Mouse (Mus musculus): ENCODE data around the gene Mybl2. TPM values are rescaled to one million over a fixed set of nuclear protein-coding genes. Genes with fewer than 3 reads are reported as not detected.

The Mybl2 gene
- polyA plus RNA-seq, 1 experiment from 2014 or later, result 1.9 TPM

DNA sequence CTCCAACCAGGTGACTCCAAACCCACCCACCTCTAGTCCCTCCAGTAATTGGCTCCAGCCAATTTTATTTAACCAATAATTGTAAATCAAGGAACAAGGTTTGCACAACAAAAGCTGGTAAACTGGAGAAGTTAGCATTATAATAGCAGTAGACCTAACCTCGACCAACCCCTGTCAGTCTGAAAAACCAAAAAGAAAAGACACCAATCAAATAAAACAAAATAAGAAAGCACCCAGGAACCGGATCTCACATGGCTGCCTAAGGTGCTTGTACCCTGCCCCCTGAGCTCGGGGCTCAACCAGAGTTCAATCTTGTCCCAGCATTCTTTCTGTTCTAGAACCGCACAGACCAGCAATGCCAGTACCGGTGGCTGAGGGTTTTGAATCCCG lies 7.6 kb downstream of the Mybl2 start:
- WGBS, result 75% methylated on average over 6 of the region's 6 CpGs
- Histone ChIP-seq H3K27ac (ENCODE audit: low read length) (no peak overlapping the region), H3K9me3 (replicated peaks; ENCODE audit: control insufficient read depth, low read length, poor library complexity, severe bottlenecking) (no peaks in the 10 kb centered on the region), H3K9ac (ENCODE audit: low read depth, low read length) (no peak overlapping the region), H3K4me1 (ENCODE audit: control insufficient read depth, insufficient read depth, low read length) (no peaks in the 10 kb centered on the region), H3K36me3 (ENCODE audit: control insufficient read depth, insufficient read depth, low read length) (no peaks in the 10 kb centered on the region), H3K4me3 (ENCODE audit: low read depth, low read length) (no peak overlapping the region), H3K27me3 (ENCODE audit: control insufficient read depth, insufficient read depth, low read depth, low read length) (no peaks in the 10 kb centered on the region), H3K4me2 (ENCODE audit: low read length) (no peak overlapping the region)
- ATAC-seq, result no peak

DNA sequence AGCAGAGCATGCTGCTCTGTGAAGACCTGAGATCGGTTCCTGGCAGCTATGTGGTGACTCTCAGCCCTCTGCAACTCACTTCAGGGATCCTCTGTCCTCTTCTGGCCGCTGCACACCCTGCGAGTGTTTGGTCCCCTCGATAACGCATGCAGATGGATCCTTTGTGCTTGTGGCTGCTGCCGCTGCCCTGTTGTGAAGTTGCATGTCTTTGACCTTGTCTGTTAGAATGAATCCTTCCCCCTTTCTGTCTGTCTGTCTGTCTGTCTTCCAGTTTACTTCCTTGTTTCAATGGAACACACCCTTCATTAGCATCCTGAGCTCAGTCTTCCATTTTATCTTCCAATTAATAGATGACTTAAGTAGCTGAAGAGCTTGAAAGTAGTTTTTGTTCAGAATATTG lies 11.8 kb downstream of the Mybl2 start:
- Histone ChIP-seq H3K4me3 (ENCODE audit: low read depth, low read length) (no peak overlapping the region), H3K9ac (ENCODE audit: low read depth, low read length) (no peak overlapping the region), H3K27ac (ENCODE audit: low read length) (no peak overlapping the region), H3K36me3 (ENCODE audit: control insufficient read depth, insufficient read depth, low read length) (no peaks in the 10 kb centered on the region), H3K9me3 (replicated peaks; ENCODE audit: control insufficient read depth, low read length, poor library complexity, severe bottlenecking) (no peaks in the 10 kb centered on the region), H3K4me2 (ENCODE audit: low read length) (no peak overlapping the region), H3K27me3 (ENCODE audit: control insufficient read depth, insufficient read depth, low read depth, low read length) (no peaks in the 10 kb centered on the region), H3K4me1 (ENCODE audit: control insufficient read depth, insufficient read depth, low read length) (no peaks in the 10 kb centered on the region)
- no peak for ATAC-seq
- 92% methylated on average over 6 of the region's 6 CpGs for WGBS

DNA sequence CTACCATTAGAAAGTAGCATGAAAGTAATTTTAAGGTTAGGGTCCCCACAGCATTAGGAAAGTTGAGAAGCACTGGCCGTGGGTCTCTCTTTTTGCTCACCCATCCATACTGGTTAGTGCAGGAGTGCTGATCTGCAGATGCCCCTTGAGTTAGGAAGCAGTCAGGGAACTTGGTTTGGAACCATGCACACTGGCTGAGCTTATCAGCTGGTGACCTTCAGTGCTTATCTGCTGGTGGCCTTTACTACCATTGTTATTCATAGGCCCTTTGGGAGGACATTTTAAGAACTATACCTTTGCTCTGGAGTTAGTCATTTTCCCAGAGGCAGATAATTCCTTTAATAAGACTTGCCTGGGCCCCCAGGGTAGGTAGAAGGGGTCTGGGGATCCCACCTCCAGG lies 12.7 kb downstream of the Mybl2 start:
- ATAC-seq, result no peak
- Histone ChIP-seq H3K27me3 (ENCODE audit: control insufficient read depth, insufficient read depth, low read depth, low read length) (no peaks in the 10 kb centered on the region), H3K9me3 (replicated peaks; ENCODE audit: control insufficient read depth, low read length, poor library complexity, severe bottlenecking) (no peaks in the 10 kb centered on the region), H3K9ac (ENCODE audit: low read depth, low read length) (no peak overlapping the region), H3K4me3 (ENCODE audit: low read depth, low read length) (no peak overlapping the region), H3K4me2 (ENCODE audit: low read length) (no peak overlapping the region), H3K36me3 (ENCODE audit: control insufficient read depth, insufficient read depth, low read length) (no peaks in the 10 kb centered on the region), H3K27ac (ENCODE audit: low read length) (no peak overlapping the region), H3K4me1 (ENCODE audit: control insufficient read depth, insufficient read depth, low read length) (no peaks in the 10 kb centered on the region)
- 89% methylated on average over 1 of the region's 1 CpGs for WGBS

DNA sequence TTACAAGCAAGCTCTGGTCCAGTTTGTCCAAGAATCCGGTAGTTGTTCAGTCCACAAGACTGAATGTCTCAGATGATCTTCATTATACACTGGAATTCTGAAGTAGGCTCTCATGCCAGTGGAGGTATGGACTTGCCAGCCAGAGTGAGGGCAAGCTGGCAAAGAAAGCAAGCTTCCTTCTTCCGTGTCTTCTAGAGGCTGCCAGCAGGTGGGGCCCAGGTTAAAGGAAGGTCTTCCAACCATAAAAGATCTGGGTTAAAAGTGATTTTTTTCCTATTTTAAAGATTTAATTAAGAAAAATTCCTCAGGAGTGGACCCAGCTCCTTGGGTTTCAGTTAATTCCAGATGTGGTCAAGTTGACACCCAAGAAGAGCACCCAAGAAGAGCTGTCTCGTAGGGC lies 15.7 kb downstream of the Mybl2 start:
- H3K27me3 ChIP-seq (ENCODE audit: control insufficient read depth, insufficient read depth, low read depth, low read length), result no peaks in the 10 kb centered on the region
- no peak overlapping the region for H3K4me3 ChIP-seq (ENCODE audit: low read depth, low read length)
- ATAC-seq, result no peak
- 89% methylated on average over 3 of the region's 3 CpGs for WGBS
- H3K4me2 ChIP-seq (ENCODE audit: low read length), result no peak overlapping the region
- H3K36me3 ChIP-seq (ENCODE audit: control insufficient read depth, insufficient read depth, low read length), result no peaks in the 10 kb centered on the region
- H3K27ac ChIP-seq (ENCODE audit: low read length), result no peak overlapping the region
- H3K4me1 ChIP-seq (ENCODE audit: control insufficient read depth, insufficient read depth, low read length), result no peaks in the 10 kb centered on the region
- no peak overlapping the region for H3K9ac ChIP-seq (ENCODE audit: low read depth, low read length)
- H3K9me3 ChIP-seq (replicated peaks; ENCODE audit: control insufficient read depth, low read length, poor library complexity, severe bottlenecking), result no peaks in the 10 kb centered on the region

DNA sequence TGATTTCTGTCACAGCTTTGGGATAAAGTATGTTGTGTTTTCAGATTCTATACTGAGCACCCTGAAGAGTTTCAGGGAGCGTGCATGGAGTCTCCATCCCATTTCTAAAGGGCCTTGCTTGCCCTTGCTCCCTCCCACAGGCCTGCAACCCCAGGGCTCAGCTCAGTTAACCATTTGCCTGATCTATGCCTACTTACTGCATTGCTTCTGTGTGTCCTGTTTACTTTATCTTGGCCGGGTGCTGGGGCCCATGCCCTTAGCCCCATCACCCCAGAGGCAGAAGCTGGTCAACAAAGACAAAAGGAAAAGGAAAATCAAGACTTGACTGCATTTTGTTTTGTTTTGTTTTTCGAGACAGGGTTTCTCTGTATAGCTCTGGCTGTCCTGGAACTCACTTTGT lies 17.1 kb downstream of the Mybl2 start:
- WGBS, result 91% methylated on average over 3 of the region's 3 CpGs

GRCm38 (mm10) chr2:163073023-163073757 lies 18.7 kb downstream of the Mybl2 start:
- no peaks in the 10 kb centered on the region for H3K4me1 ChIP-seq (ENCODE audit: control insufficient read depth, insufficient read depth, low read length)
- H3K27ac ChIP-seq (ENCODE audit: low read length), result no peak overlapping the region
- H3K36me3 ChIP-seq (ENCODE audit: control insufficient read depth, insufficient read depth, low read length), result no peaks in the 10 kb centered on the region
- H3K4me2 ChIP-seq (ENCODE audit: low read length), result no peak overlapping the region
- no peak for ATAC-seq
- WGBS, result 92% methylated on average over 9 of the region's 9 CpGs
- H3K9me3 ChIP-seq (replicated peaks; ENCODE audit: control insufficient read depth, low read length, poor library complexity, severe bottlenecking), result no peaks in the 10 kb centered on the region
- H3K9ac ChIP-seq (ENCODE audit: low read depth, low read length), result no peak overlapping the region
- H3K27me3 ChIP-seq (ENCODE audit: control insufficient read depth, insufficient read depth, low read depth, low read length), result no peaks in the 10 kb centered on the region
- no peak overlapping the region for H3K4me3 ChIP-seq (ENCODE audit: low read depth, low read length)

More for the DNA sequence above, 17.1 kb downstream of the Mybl2 start:
- H3K27me3 ChIP-seq (ENCODE audit: control insufficient read depth, insufficient read depth, low read depth, low read length), result no peaks in the 10 kb centered on the region
- H3K4me1 ChIP-seq (ENCODE audit: control insufficient read depth, insufficient read depth, low read length), result no peaks in the 10 kb centered on the region
- no peak for ATAC-seq
- no peak overlapping the region for H3K4me2 ChIP-seq (ENCODE audit: low read length)
- H3K4me3 ChIP-seq (ENCODE audit: low read depth, low read length), result no peak overlapping the region
- no peaks in the 10 kb centered on the region for H3K36me3 ChIP-seq (ENCODE audit: control insufficient read depth, insufficient read depth, low read length)
- no peak overlapping the region for H3K9ac ChIP-seq (ENCODE audit: low read depth, low read length)
- no peak overlapping the region for H3K27ac ChIP-seq (ENCODE audit: low read length)
- H3K9me3 ChIP-seq (replicated peaks; ENCODE audit: control insufficient read depth, low read length, poor library complexity, severe bottlenecking), result no peaks in the 10 kb centered on the region

DNA sequence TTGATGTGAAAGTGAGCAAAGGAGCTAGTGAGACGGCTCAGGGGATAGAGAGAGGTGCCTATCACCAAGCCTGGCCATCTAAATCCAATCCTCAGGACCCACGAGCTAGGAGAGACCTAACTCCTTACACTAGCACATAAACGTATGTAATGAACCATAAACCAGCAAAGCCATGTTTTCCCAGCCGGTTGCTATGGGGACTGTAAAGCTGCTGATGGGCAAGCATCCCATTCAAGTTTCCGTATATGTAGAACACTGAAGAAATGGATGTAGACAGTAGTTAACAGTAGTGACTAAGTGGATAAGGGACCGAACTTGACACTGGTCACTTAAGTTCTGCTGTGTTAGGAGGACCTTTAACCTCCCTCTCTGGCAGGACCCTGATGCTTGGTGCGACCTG lies 19.5 kb downstream of the Mybl2 start:
- Histone ChIP-seq H3K27ac (ENCODE audit: low read length) (no peak overlapping the region), H3K4me3 (ENCODE audit: low read depth, low read length) (no peak overlapping the region), H3K4me1 (ENCODE audit: control insufficient read depth, insufficient read depth, low read length) (no peaks in the 10 kb centered on the region), H3K9me3 (replicated peaks; ENCODE audit: control insufficient read depth, low read length, poor library complexity, severe bottlenecking) (no peaks in the 10 kb centered on the region), H3K27me3 (ENCODE audit: control insufficient read depth, insufficient read depth, low read depth, low read length) (no peaks in the 10 kb centered on the region), H3K9ac (ENCODE audit: low read depth, low read length) (no peak overlapping the region), H3K4me2 (ENCODE audit: low read length) (no peak overlapping the region), H3K36me3 (ENCODE audit: control insufficient read depth, insufficient read depth, low read length) (no peaks in the 10 kb centered on the region)
- WGBS, result 81% methylated on average over 7 of the region's 7 CpGs
- ATAC-seq, result no peak

- Histone ChIP-seq H3K4me1 (ENCODE audit: control insufficient read depth, insufficient read depth, low read length) (no peaks in the 10 kb centered on the region), H3K4me2 (ENCODE audit: low read length) (no peak overlapping the region), H3K9me3 (replicated peaks; ENCODE audit: control insufficient read depth, low read length, poor library complexity, severe bottlenecking) (no peaks in the 10 kb centered on the region), H3K27ac (ENCODE audit: low read length) (no peak overlapping the region), H3K36me3 (ENCODE audit: control insufficient read depth, insufficient read depth, low read length) (no peaks in the 10 kb centered on the region), H3K4me3 (ENCODE audit: low read depth, low read length) (no peak overlapping the region), H3K27me3 (ENCODE audit: control insufficient read depth, insufficient read depth, low read depth, low read length) (no peaks in the 10 kb centered on the region), H3K9ac (ENCODE audit: low read depth, low read length) (no peak overlapping the region)
- ATAC-seq, result no peak
- WGBS, result 91% methylated on average over 12 of the region's 12 CpGs
Measured at GRCm38 (mm10) chr2:163074808-163075207, 20.3 kb downstream of the Mybl2 start.

DNA sequence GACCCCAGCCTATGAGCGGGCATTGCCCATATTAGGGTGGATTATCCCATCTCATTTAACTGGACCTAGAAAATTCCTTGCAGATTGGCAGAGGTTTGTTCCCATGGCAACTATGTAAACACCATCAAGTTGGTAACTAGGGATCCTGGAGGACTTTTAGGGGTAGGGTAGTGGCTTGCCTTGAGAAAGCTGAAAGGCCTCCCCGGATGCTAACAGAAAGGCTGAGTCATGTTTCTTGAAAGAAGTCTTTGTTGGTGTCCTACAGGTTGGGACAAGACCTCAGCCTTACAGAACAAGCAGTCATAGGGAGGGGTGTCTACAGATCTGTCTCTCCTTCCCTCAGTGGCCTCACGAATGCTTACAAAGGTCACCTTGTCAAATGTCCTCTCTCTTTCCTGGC lies 20.7 kb downstream of the Mybl2 start:
- Histone ChIP-seq H3K36me3 (ENCODE audit: control insufficient read depth, insufficient read depth, low read length) (no peaks in the 10 kb centered on the region), H3K4me2 (ENCODE audit: low read length) (no peak overlapping the region), H3K4me3 (ENCODE audit: low read depth, low read length) (no peak overlapping the region), H3K9ac (ENCODE audit: low read depth, low read length) (no peak overlapping the region), H3K27me3 (ENCODE audit: control insufficient read depth, insufficient read depth, low read depth, low read length) (no peaks in the 10 kb centered on the region), H3K27ac (ENCODE audit: low read length) (no peak overlapping the region), H3K9me3 (replicated peaks; ENCODE audit: control insufficient read depth, low read length, poor library complexity, severe bottlenecking) (no peaks in the 10 kb centered on the region), H3K4me1 (ENCODE audit: control insufficient read depth, insufficient read depth, low read length) (no peaks in the 10 kb centered on the region)
- 80% methylated on average over 3 of the region's 3 CpGs for WGBS
- ATAC-seq, result no peak
